Mouse (Mus musculus) neural tube, embryonic 12.5 days (tissue): Measurements from ENCODE around the gene Gm36028. TPM values are rescaled to one million over a fixed set of nuclear protein-coding genes. Genes with fewer than 3 reads are reported as not detected.

ENCODE experiments used
- ATAC-seq: fragments of 200-750 bp; cut with Nextera tagmentation; 2 replicates; pipeline ENCODE4 v1.8.0; 2017; ENCODE audit warnings: low read depth, mild to moderate bottlenecking, moderate TSS enrichment, moderate library complexity; ENCODE audit not compliant: low FRiP score
- H3K27ac ChIP-seq: fragments of 300-500 bp; sonication (generic); 2 replicates; pipeline ENCODE4 v1.5.1; 2016
- H3K27me3 ChIP-seq: fragments of 300-500 bp; sonication (generic); replicated peaks from 2 replicates; pipeline ENCODE4 v1.6.1; 2016; ENCODE audit warnings: mild to moderate bottlenecking
- H3K36me3 ChIP-seq: fragments of 300-500 bp; sonication (generic); 2 replicates; pipeline ENCODE4 v1.6.1; 2016; ENCODE audit warnings: mild to moderate bottlenecking
- H3K4me1 ChIP-seq: fragments of 300-500 bp; sonication (generic); 2 replicates; pipeline ENCODE4 v1.6.1; 2016
- H3K4me2 ChIP-seq: fragments of 300-500 bp; sonication (generic); replicated peaks from 2 replicates; pipeline ENCODE4 v1.6.1; 2016; ENCODE audit warnings: mild to moderate bottlenecking
- H3K4me3 ChIP-seq: fragments of 300-500 bp; sonication (generic); 2 replicates; pipeline ENCODE4 v1.5.1; 2016
- H3K9ac ChIP-seq: fragments of 300-500 bp; sonication (generic); 2 replicates; pipeline ENCODE4 v1.6.1; 2016; ENCODE audit warnings: mild to moderate bottlenecking
- H3K9me3 ChIP-seq: fragments of 300-500 bp; sonication (generic); 2 replicates; pipeline ENCODE4 v1.6.1; 2016; ENCODE audit warnings: mild to moderate bottlenecking
- WGBS: fragments of 180-500 bp; shearing (Covaris S2); methylation state at CpG from one replicate; pipeline ENCODE4 v1.1.7; 2016; 5-methylcytosine and 5-hydroxymethylcytosine counted together
- polyA plus RNA-seq: library from polyadenylated mRNA; unstranded; fragments of >200 nt; fragmentation: Nextera tagmentation; extraction: Ambion mirVana; gene quantifications from 2 replicates; pipeline ENCODE4 v1.2.1, GENCODE M21; 2016

The Gm36028 gene
- polyA plus RNA-seq, 1 experiment from 2014 or later = not detected

- H3K9me3 ChIP-seq = 0 out of 2 replicates have a peak, but pooled peaks cover 13% of the 10 kb centered on the region
- H3K4me3 ChIP-seq = no peak overlapping the region
- H3K4me2 ChIP-seq = no peak overlapping the region
- no peaks in the 10 kb centered on the region for H3K27me3 ChIP-seq
- no peak overlapping the region for H3K9ac ChIP-seq
- peaks cover 13% of the 10 kb centered on the region for H3K36me3 ChIP-seq
- ATAC-seq = no peak
- H3K27ac ChIP-seq = no peak overlapping the region
- WGBS = 86% methylated on average over 2 of the region's 2 CpGs
- peaks cover 16% of the 10 kb centered on the region for H3K4me1 ChIP-seq
Measured at GRCm38 (mm10) chr16:37801097-37801496, 59.8 kb downstream of the Gm36028 start.

Other genes starting within 250 kb of the Gm36028 start
- gene Ndufb4, start 206.7 kb downstream of the Gm36028 start, polyA plus RNA-seq = 72.5 and 78.5 TPM in 2 replicates
- 173 and 175 TPM in 2 replicates for gene Fstl1, start 84.3 kb downstream of the Gm36028 start, polyA plus RNA-seq
- gene Lrrc58, start 7.2 kb upstream of the Gm36028 start, polyA plus RNA-seq = 59.1 and 61.1 TPM in 2 replicates
- 7.7 and 10.3 TPM in 2 replicates for gene Gpr156, start 55.4 kb upstream of the Gm36028 start, polyA plus RNA-seq
- gene Gsk3b, start 227.9 kb upstream of the Gm36028 start, polyA plus RNA-seq = 140 and 151 TPM in 2 replicates